In the genomic region with DNA sequence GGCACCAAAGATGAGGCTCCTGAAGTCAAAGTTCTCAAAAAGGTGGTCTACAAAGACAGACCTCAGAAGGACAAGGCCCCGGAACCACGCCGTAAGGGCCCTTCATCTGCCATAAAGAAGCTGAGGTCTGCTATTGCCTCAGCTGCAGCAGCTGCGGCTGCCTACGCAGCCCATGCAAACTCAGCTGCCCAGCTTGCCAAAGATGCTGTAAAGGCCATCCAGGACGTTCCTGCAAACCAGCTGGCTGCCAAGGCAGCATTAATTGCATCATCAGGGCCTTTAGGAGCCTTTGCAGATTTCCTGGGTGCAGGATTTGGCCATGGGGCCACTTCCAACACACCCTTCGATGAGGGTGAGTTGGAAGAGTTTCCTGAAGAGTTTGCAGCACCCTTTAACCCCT, we compare ENCODE assay signal across 19 mouse cellular contexts. TPM values are rescaled to one million over a fixed set of nuclear protein-coding genes. Genes with fewer than 3 reads are reported as not detected.
DNase-seq lines count a peak whose midpoint lies in the region; ATAC-seq and TF ChIP-seq lines count a peak whose summit lies in the region.
"Had no signal": no experiment of that assay in that cellular context is flagged by ENCODE, and none has a peak within 500 bp of the region (broad histone marks: within the 10 kb centered on the region; RNA-seq: fewer than 3 reads in every experiment).

No protein-coding gene starts in this region.

- no peak overlapping the region for H3K4me3 ChIP-seq in kidney, postnatal 0 days (replicated peaks; ENCODE audit: low read depth, low read length)
- no peak overlapping the region for H3K4me3 ChIP-seq in intestine, embryonic 15.5 days (replicated peaks)
- no peak overlapping the region for H3K4me3 ChIP-seq in stomach, embryonic 15.5 days (replicated peaks)
- H3K4me3 ChIP-seq: embryonic facial prominence, embryonic 15.5 days; left cerebral cortex, adult 2 months; limb, embryonic 13.5 days; midbrain, embryonic 12.5 days had no signal

- ATAC-seq in kidney, postnatal 0 days (replicated peaks; ENCODE audit: low FRiP score, low read depth), result no peak
- no peak for ATAC-seq in intestine, embryonic 15.5 days
- ATAC-seq in stomach, embryonic 15.5 days (ENCODE audit: insufficient read depth, low FRiP score, low read depth), result no peak
- ATAC-seq: forebrain, embryonic 14.5 days had no signal

- H3K9ac ChIP-seq in kidney, postnatal 0 days (ENCODE audit: low read depth, low read length), result no peak overlapping the region
- no peak overlapping the region for H3K9ac ChIP-seq in intestine, embryonic 15.5 days
- H3K9ac ChIP-seq in stomach, embryonic 15.5 days, result no peak overlapping the region
- H3K9ac ChIP-seq: embryonic facial prominence, embryonic 15.5 days; limb, embryonic 13.5 days; midbrain, embryonic 12.5 days had no signal

- no peaks in the 10 kb centered on the region for H3K27me3 ChIP-seq in kidney, postnatal 0 days (ENCODE audit: insufficient read depth, low read length)
- no peaks in the 10 kb centered on the region for H3K27me3 ChIP-seq in intestine, embryonic 15.5 days (replicated peaks)
- no peaks in the 10 kb centered on the region for H3K27me3 ChIP-seq in stomach, embryonic 15.5 days (replicated peaks)
- H3K27me3 ChIP-seq: embryonic facial prominence, embryonic 15.5 days; limb, embryonic 13.5 days; midbrain, embryonic 12.5 days had no signal

- H3K36me3 ChIP-seq in kidney, postnatal 0 days (ENCODE audit: insufficient read depth, low read length), result no peaks in the 10 kb centered on the region
- H3K36me3 ChIP-seq in intestine, embryonic 15.5 days, result no peaks in the 10 kb centered on the region
- no peaks in the 10 kb centered on the region for H3K36me3 ChIP-seq in stomach, embryonic 15.5 days
- H3K36me3 ChIP-seq: embryonic facial prominence, embryonic 15.5 days; limb, embryonic 13.5 days; midbrain, embryonic 12.5 days had no signal

- no peaks in the 10 kb centered on the region for H3K4me1 ChIP-seq in kidney, postnatal 0 days (replicated peaks; ENCODE audit: insufficient read depth, low read length)
- H3K4me1 ChIP-seq in intestine, embryonic 15.5 days (replicated peaks), result peaks cover 9% of the 10 kb centered on the region
- H3K4me1 ChIP-seq in stomach, embryonic 15.5 days, result peaks cover 7% of the 10 kb centered on the region; the same call in 1 of the 2 replicates
- H3K4me1 ChIP-seq: midbrain, embryonic 12.5 days had no signal

- H3K27ac ChIP-seq in kidney, postnatal 0 days, result peak overlapping the region; percentile 31; the same call in 1 of the 2 replicates
- H3K27ac ChIP-seq in intestine, embryonic 15.5 days, result peak overlapping the region; percentile 75
- peak overlapping the region; percentile 59 for H3K27ac ChIP-seq in stomach, embryonic 15.5 days
- H3K27ac ChIP-seq: embryonic facial prominence, embryonic 15.5 days; left cerebral cortex, adult 2 months; limb, embryonic 13.5 days; midbrain, embryonic 12.5 days had no signal

- no peaks in the 10 kb centered on the region for H3K9me3 ChIP-seq in kidney, postnatal 0 days (replicated peaks; ENCODE audit: low read length)
- no peaks in the 10 kb centered on the region for H3K9me3 ChIP-seq in intestine, embryonic 15.5 days
- no peaks in the 10 kb centered on the region for H3K9me3 ChIP-seq in stomach, embryonic 15.5 days
- H3K9me3 ChIP-seq: embryonic facial prominence, embryonic 15.5 days; limb, embryonic 13.5 days; midbrain, embryonic 12.5 days had no signal

- 62% methylated on average over 7 of the region's 7 CpGs for WGBS in kidney, postnatal 0 days
- 61% methylated on average over 7 of the region's 7 CpGs for WGBS in intestine, embryonic 15.5 days
- 66% methylated on average over 7 of the region's 7 CpGs for WGBS in stomach, embryonic 15.5 days

- no peak overlapping the region for H3K4me2 ChIP-seq in kidney, postnatal 0 days (ENCODE audit: low read length)
- H3K4me2 ChIP-seq in intestine, embryonic 15.5 days (replicated peaks), result no peak overlapping the region
- no peak overlapping the region for H3K4me2 ChIP-seq in stomach, embryonic 15.5 days
- H3K4me2 ChIP-seq: embryonic facial prominence, embryonic 15.5 days; limb, embryonic 13.5 days; midbrain, embryonic 12.5 days had no signal

- TF ChIP-seq CTCF in kidney, postnatal 0 days (IDR thresholded peaks at IDR 0.05; ENCODE audit: low read depth), result no peak

- peak; percentile 66 for DNase-seq in adrenal gland, adult 8-10 months
- no peak for DNase-seq in adrenal gland, postnatal 4 days (ENCODE audit: low spot score in 2 of 2)
- DNase-seq in kidney, postnatal 0 days (ENCODE audit: low spot score), result no peak
- DNase-seq in kidney, postnatal 36 days, result no peak
- DNase-seq in testis, postnatal 14 days (ENCODE audit: low spot score), result no peak
- no peak for DNase-seq in thymus, postnatal 10 days (ENCODE audit: low spot score in 2 of 2)
- DNase-seq: cerebellum, adult 11-12 months; right cerebral cortex, postnatal 25 days had no signal

RNA-seq across cellular contexts. Expression of a gene that starts 15.1 kb away (rescaled TPM):
- under 1 TPM in 1 of 4 experiments, not detected in 3; 0.14 TPM for total RNA-seq in adrenal gland, adult 8-10 months (2022)
- total RNA-seq in adrenal gland, postnatal 4 days (2021), result under 1 TPM in 1 of 2 experiments, not detected in 1; 0.11 TPM
- polyA plus RNA-seq in kidney, postnatal 0 days (2015; fragmentation: Nextera tagmentation; extraction: Ambion mirVana), result 0.14 TPM in 1 of 2 replicates, not detected in the other
- 0.23 TPM in 2 replicates for polyA plus RNA-seq in intestine, embryonic 15.5 days (2015; fragmentation: Nextera tagmentation; extraction: Ambion mirVana)
- 0.44 and 0.64 TPM in 2 replicates for polyA plus RNA-seq in stomach, embryonic 15.5 days (2015; fragmentation: Nextera tagmentation; extraction: Ambion mirVana)
- total RNA-seq: gastrocnemius, postnatal 36 days; heart, postnatal 25 days; layer of hippocampus, adult 18-20 months; left cerebral cortex, adult 2 months had no signal
- polyA plus RNA-seq: cortical plate, adult 2 months had no signal

RNA-seq across cellular contexts. Expression of a gene that starts 29.8 kb away (rescaled TPM):
- 10 to 100 TPM; 33.0 to 42.5 (median 38.2) TPM for total RNA-seq in adrenal gland, adult 8-10 months (2022)
- 10 to 100 TPM; 32.7 to 36.3 TPM for total RNA-seq in adrenal gland, postnatal 4 days (2021)
- 39.4 and 41.5 TPM in 2 replicates for polyA plus RNA-seq in kidney, postnatal 0 days (2015; fragmentation: Nextera tagmentation; extraction: Ambion mirVana)
- 34.0 and 36.1 TPM in 2 replicates for polyA plus RNA-seq in intestine, embryonic 15.5 days (2015; fragmentation: Nextera tagmentation; extraction: Ambion mirVana)
- 34.9 and 37.7 TPM in 2 replicates for polyA plus RNA-seq in stomach, embryonic 15.5 days (2015; fragmentation: Nextera tagmentation; extraction: Ambion mirVana)

RNA-seq across cellular contexts. Expression of a gene that starts 35.7 kb away (rescaled TPM):
- 100 to 1,000 TPM in 2 of 4 experiments, 10 to 100 TPM in 2; 88.5 to 120 (median 98.0) TPM for total RNA-seq in adrenal gland, adult 8-10 months (2022)
- total RNA-seq in adrenal gland, postnatal 4 days (2021), result 10 to 100 TPM; 91.7 to 96.1 TPM
- polyA plus RNA-seq in kidney, postnatal 0 days (2015; fragmentation: Nextera tagmentation; extraction: Ambion mirVana), result 85.9 and 99.0 TPM in 2 replicates
- 71.2 and 77.9 TPM in 2 replicates for polyA plus RNA-seq in intestine, embryonic 15.5 days (2015; fragmentation: Nextera tagmentation; extraction: Ambion mirVana)
- polyA plus RNA-seq in stomach, embryonic 15.5 days (2015; fragmentation: Nextera tagmentation; extraction: Ambion mirVana), result 75.7 and 78.5 TPM in 2 replicates
